Mouse (Mus musculus) small intestine, adult 2 months (tissue): ENCODE data around the gene Rbms3.

Experiments used
- CTCF ChIP-seq: fragments of 200-500 bp; IDR thresholded peaks from 2 replicates; pipeline ENCODE4 v1.5.1; 2012; ENCODE audit warnings: low read depth, mild to moderate bottlenecking, control low read depth, inconsistent platforms, low read length, moderate library complexity, mixed read lengths; ENCODE audit not compliant: insufficient replicate concordance, insufficient read length; ENCODE audit errors: extremely low read depth
- POLR2A ChIP-seq: fragments of 200-500 bp; IDR thresholded peaks from 2 replicates; pipeline ENCODE4 v1.6.1; 2012; ENCODE audit warnings: low read depth, mild to moderate bottlenecking, control low read depth, inconsistent platforms, low read length, moderate library complexity

DNA sequence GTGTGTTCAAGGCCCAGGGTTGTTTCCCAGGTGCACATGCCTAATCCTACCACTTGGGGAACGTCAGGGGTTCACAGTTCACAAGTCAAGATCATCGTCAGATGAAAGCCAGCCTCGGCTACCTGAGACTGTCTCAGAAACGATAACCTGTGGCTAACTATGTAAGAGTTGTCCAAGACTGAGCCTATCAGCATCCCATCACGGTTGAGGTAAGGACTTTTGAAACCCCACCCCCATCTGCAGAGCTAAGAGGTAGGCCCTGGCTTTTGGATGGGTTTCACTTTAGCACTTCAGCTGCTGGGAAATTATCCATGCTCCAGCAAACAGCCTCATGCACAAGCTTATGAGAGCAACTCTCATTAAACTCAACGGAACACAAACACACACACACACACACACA, 607.6 kb downstream of the Rbms3 start:
- no peak for TF ChIP-seq CTCF
- TF ChIP-seq POLR2A = no peak
